Mouse (Mus musculus): ENCODE measurements at regions not wholly inside any gene's neighbourhood (a gene's known extent, or its start where the extent isn't known, plus 50 kb on each side); places are given as distances from the start of the nearest gene placed in this dataset.

GRCm38 (mm10) chr7:110708781-110709180, 59.2 kb upstream of the Ampd3 start:
- TF ChIP-seq CTCF (conservative IDR thresholded peaks at IDR 0.05; ENCODE audit: low read length) (no peak), POU5F1 (IDR thresholded peaks at IDR 0.05; ENCODE audit: borderline replicate concordance, low read length) (no peak), NANOG (IDR thresholded peaks at IDR 0.05; ENCODE audit: borderline replicate concordance, low read length) (no peak)
